ENCODE assay signal across 20 mouse cellular contexts in the genomic region with DNA sequence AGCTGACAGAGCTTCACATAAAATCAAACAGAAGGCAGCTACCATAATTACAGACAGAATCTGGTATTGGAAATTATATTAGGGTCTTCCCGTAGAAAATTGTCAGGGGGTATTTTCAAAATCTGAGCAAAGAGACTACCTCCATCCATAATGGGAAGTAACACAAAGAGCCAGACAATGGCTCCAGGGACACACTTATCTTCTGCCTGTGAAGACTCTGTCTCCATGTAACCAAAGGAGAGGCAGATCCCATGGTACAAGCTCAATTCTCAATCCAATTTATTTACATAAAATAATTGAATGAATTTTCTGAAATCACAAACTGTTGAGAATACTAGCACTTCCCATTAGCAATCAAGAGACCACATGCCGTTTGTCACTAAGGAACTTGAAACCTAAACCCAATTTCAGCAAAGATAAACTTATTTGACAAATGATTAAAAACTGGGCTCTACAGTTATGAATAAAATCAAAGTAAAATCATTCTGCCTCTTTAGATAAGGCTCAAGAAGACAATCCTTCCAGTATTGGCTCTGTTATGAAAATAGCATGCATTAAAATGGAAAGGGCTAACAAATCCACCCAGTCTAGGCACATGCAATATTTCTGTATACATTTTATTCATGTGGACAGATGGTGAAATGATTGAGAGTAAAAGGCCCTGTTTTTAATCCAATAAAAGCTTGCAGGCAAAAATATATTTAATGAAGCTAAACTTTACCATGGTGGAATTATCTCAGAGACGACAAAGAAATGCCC.
DNase-seq lines count a peak whose midpoint lies in the region; ATAC-seq lines count a peak whose summit lies in the region.
"Had no signal": no experiment of that assay in that cellular context is flagged by ENCODE, and none has a peak within 500 bp of the region (broad histone marks: within the 10 kb centered on the region; RNA-seq: fewer than 3 reads in every experiment).

No protein-coding gene starts in this region.

- no peak for DNase-seq in forebrain, embryonic 10.5 days (ENCODE audit: extremely low spot score, low spot score)
- DNase-seq in neural tube, embryonic 11.5 days (ENCODE audit: low spot score): no peak
- DNase-seq in neural tube, embryonic 10.5 days (ENCODE audit: extremely low spot score, low spot score): no peak
- no peak for DNase-seq in spleen, postnatal 14 days (ENCODE audit: low spot score in 2 of 2)
- DNase-seq: adrenal gland, postnatal 36 days; cerebellum, adult 11 months; cerebellum, adult 9-11 months; heart, postnatal 4 days; kidney, adult 2 months; liver, embryonic 13.5 days; lung, embryonic 14.5 days; thymus, postnatal 14 days had no signal

- H3K27ac ChIP-seq in forebrain, embryonic 13.5 days: no peak overlapping the region
- no peak overlapping the region for H3K27ac ChIP-seq in forebrain, embryonic 10.5 days
- H3K27ac ChIP-seq in neural tube, embryonic 11.5 days (ENCODE audit: low read depth, low read length): no peak overlapping the region
- H3K27ac ChIP-seq in midbrain, embryonic 13.5 days: peak overlapping the region; percentile 44
- H3K27ac ChIP-seq: embryonic facial prominence, embryonic 12.5 days; kidney, postnatal 0 days; left cerebral cortex, adult 2 months; liver, embryonic 13.5 days had no signal

- no peaks in the 10 kb centered on the region for H3K4me1 ChIP-seq in forebrain, embryonic 13.5 days
- no peaks in the 10 kb centered on the region for H3K4me1 ChIP-seq in forebrain, embryonic 10.5 days
- H3K4me1 ChIP-seq in neural tube, embryonic 11.5 days (ENCODE audit: control insufficient read depth, insufficient read depth, low read length): no peaks in the 10 kb centered on the region
- peaks cover 16% of the 10 kb centered on the region; the same call in 1 of the 2 replicates for H3K4me1 ChIP-seq in midbrain, embryonic 13.5 days (replicated peaks)
- H3K4me1 ChIP-seq: embryonic facial prominence, embryonic 12.5 days; liver, embryonic 13.5 days; megakaryocyte, embryonic 14.5 days had no signal

- 64% methylated on average over 3 of the region's 3 CpGs for WGBS in forebrain, embryonic 13.5 days
- WGBS in forebrain, embryonic 10.5 days: 84% methylated on average over 3 of the region's 3 CpGs
- 58% methylated on average over 3 of the region's 3 CpGs for WGBS in neural tube, embryonic 11.5 days
- 34% methylated on average over 3 of the region's 3 CpGs for WGBS in midbrain, embryonic 13.5 days

- H3K4me3 ChIP-seq in forebrain, embryonic 13.5 days: no peak overlapping the region
- H3K4me3 ChIP-seq in forebrain, embryonic 10.5 days: no peak overlapping the region
- H3K4me3 ChIP-seq in neural tube, embryonic 11.5 days (ENCODE audit: low read depth, low read length): no peak overlapping the region
- no peak overlapping the region for H3K4me3 ChIP-seq in midbrain, embryonic 13.5 days (replicated peaks)
- H3K4me3 ChIP-seq: embryonic facial prominence, embryonic 12.5 days; erythroblast, embryonic 14.5 days; left cerebral cortex, adult 2 months; liver, embryonic 13.5 days; megakaryocyte, embryonic 14.5 days had no signal

- peaks cover 10% of the 10 kb centered on the region for H3K36me3 ChIP-seq in forebrain, embryonic 13.5 days (ENCODE audit: poor library complexity, severe bottlenecking)
- H3K36me3 ChIP-seq in forebrain, embryonic 10.5 days (replicated peaks): peaks cover 13% of the 10 kb centered on the region
- H3K36me3 ChIP-seq in neural tube, embryonic 11.5 days (ENCODE audit: control insufficient read depth, insufficient read depth, low read length): peaks cover 2% of the 10 kb centered on the region; the same call in 1 of the 2 replicates
- peaks cover 11% of the 10 kb centered on the region for H3K36me3 ChIP-seq in midbrain, embryonic 13.5 days
- H3K36me3 ChIP-seq: liver, embryonic 13.5 days had no signal

- peaks cover 6% of the 10 kb centered on the region; the same call in 1 of the 2 replicates for H3K9me3 ChIP-seq in forebrain, embryonic 13.5 days (replicated peaks)
- H3K9me3 ChIP-seq in forebrain, embryonic 10.5 days: peaks cover 9% of the 10 kb centered on the region
- H3K9me3 ChIP-seq in neural tube, embryonic 11.5 days (ENCODE audit: control insufficient read depth, low read length): 0 out of 2 replicates have a peak, but pooled peaks cover 2% of the 10 kb centered on the region
- peaks cover 9% of the 10 kb centered on the region; the same call in 1 of the 2 replicates for H3K9me3 ChIP-seq in midbrain, embryonic 13.5 days
- H3K9me3 ChIP-seq: embryonic facial prominence, embryonic 12.5 days; liver, embryonic 13.5 days had no signal

- no peak overlapping the region for H3K9ac ChIP-seq in forebrain, embryonic 13.5 days
- H3K9ac ChIP-seq in neural tube, embryonic 11.5 days (ENCODE audit: low read length): no peak overlapping the region
- no peak overlapping the region for H3K9ac ChIP-seq in midbrain, embryonic 13.5 days (replicated peaks)
- H3K9ac ChIP-seq: embryonic facial prominence, embryonic 12.5 days; liver, embryonic 13.5 days; lung, embryonic 14.5 days had no signal

- peak; percentile 52 for ATAC-seq in forebrain, embryonic 13.5 days
- ATAC-seq in neural tube, embryonic 11.5 days (ENCODE audit: insufficient read depth, low FRiP score, low TSS enrichment): peak; percentile 57
- peak; percentile 90 for ATAC-seq in midbrain, embryonic 13.5 days
- ATAC-seq in CD4-positive, CD25-positive, alpha-beta regulatory T cell, adult 4 months: no peak

- no peaks in the 10 kb centered on the region for H3K27me3 ChIP-seq in forebrain, embryonic 13.5 days
- no peaks in the 10 kb centered on the region for H3K27me3 ChIP-seq in forebrain, embryonic 10.5 days (ENCODE audit: poor library complexity, severe bottlenecking)
- no peaks in the 10 kb centered on the region for H3K27me3 ChIP-seq in neural tube, embryonic 11.5 days (ENCODE audit: control insufficient read depth, insufficient read depth, low read length)
- H3K27me3 ChIP-seq in midbrain, embryonic 13.5 days: no peaks in the 10 kb centered on the region
- H3K27me3 ChIP-seq: embryonic facial prominence, embryonic 12.5 days; liver, embryonic 13.5 days; megakaryocyte, embryonic 14.5 days had no signal

- H3K4me2 ChIP-seq in forebrain, embryonic 13.5 days: no peak overlapping the region
- H3K4me2 ChIP-seq in neural tube, embryonic 11.5 days (ENCODE audit: low read depth): no peak overlapping the region
- no peak overlapping the region for H3K4me2 ChIP-seq in midbrain, embryonic 13.5 days (replicated peaks)
- H3K4me2 ChIP-seq: embryonic facial prominence, embryonic 12.5 days; liver, embryonic 13.5 days; lung, embryonic 14.5 days had no signal
